Mouse (Mus musculus) olfactory bulb, adult 2 months (tissue): ENCODE results near the gene Cgref1. TPM values are rescaled to one million over a fixed set of nuclear protein-coding genes. Genes with fewer than 3 reads are reported as not detected.

Source experiments
- H3K27ac ChIP-seq: fragments of 200-500 bp; 2 replicates; pipeline ENCODE4 v1.5.1; 2012; ENCODE audit warnings: low read depth, low read length; ENCODE audit not compliant: insufficient read depth
- H3K4me1 ChIP-seq: fragments of 200-500 bp; 2 replicates; pipeline ENCODE4 v1.6.1; 2012; ENCODE audit warnings: low read length; ENCODE audit not compliant: control insufficient read depth, insufficient read depth
- H3K4me3 ChIP-seq: fragments of 200-500 bp; 2 replicates; pipeline ENCODE4 v1.5.1; 2012; ENCODE audit warnings: mild to moderate bottlenecking, low read depth, low read length, moderate library complexity; ENCODE audit not compliant: insufficient read depth
- CTCF ChIP-seq: fragments of 200-500 bp; IDR thresholded peaks from 2 replicates; pipeline ENCODE4 v1.5.1; 2012; ENCODE audit warnings: low read depth, mild to moderate bottlenecking, low read length, moderate library complexity; ENCODE audit not compliant: insufficient read depth
- POLR2A ChIP-seq: fragments of 200-500 bp; IDR thresholded peaks from 2 replicates; pipeline ENCODE4 v1.6.1; 2012; ENCODE audit warnings: mild to moderate bottlenecking, low read depth, low read length, moderate library complexity; ENCODE audit not compliant: insufficient read depth
- WGBS: fragments of 180-500 bp; shearing (Covaris S2); methylation state at CpG from one replicate; pipeline ENCODE4 v1.1.7; 2018; 5-methylcytosine and 5-hydroxymethylcytosine counted together
- polyA plus RNA-seq: library from polyadenylated mRNA; stranded (reverse); fragments of >200 nt; gene quantifications from 2 replicates; pipeline ENCODE4 v1.2.4, GENCODE M21; 2012; ENCODE audit warnings: low replicate concordance; ENCODE audit not compliant: missing spikeins, insufficient read depth, insufficient read length

Cgref1 gene
- polyA plus RNA-seq, 1 experiment, result not detected

DNA sequence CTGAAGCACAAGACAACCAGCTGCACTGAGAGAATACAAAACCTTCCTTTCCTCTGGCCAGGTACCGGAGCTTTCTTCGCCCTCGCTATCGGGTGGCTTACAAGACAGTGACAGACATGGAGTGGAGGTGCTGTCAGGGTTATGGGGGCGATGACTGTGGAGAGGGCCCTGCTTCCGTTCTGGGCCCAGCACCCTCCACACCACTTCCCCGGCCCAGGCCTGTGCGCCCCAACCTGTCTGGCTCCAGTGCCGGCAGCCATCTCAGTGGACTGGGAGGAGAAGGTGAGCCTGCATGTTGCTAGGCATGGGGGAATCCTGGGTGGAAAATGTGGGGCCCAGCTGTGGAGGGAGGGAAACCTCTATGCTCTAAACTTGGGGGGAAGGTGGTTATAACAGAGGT lies 29.9 kb downstream of the Cgref1 start:
- TF ChIP-seq CTCF, result no peak
- TF ChIP-seq POLR2A, result no peak
- 70% methylated on average over 9 of the region's 9 CpGs for WGBS
- Histone ChIP-seq H3K4me3 (no peak overlapping the region), H3K4me1 (peaks cover 17% of the 10 kb centered on the region), H3K27ac (0 out of 2 replicates have a peak overlapping the region, but pooled peaks have one; percentile 6)

DNA sequence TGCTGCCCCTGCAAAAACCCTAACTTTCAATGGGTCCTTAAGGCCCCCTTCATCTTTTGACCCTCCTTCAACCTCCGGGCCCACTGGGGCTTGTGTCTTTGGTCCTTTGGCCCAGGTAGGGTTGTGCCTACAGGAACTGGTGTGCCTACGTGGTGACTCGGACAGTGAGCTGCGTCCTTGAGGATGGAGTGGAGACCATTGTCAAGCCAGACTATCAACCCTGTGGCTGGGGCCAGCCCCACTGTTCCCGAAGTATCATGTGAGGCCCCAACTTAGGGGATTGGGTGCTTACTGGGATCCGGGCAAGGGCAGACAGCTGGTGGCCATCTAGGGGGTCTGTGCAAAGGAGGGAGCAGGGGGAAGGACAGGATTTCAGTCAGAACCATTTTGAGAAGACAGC lies 30.5 kb downstream of the Cgref1 start:
- H3K27ac ChIP-seq, result no peak overlapping the region
- TF ChIP-seq CTCF (no peak), POLR2A (no peak)
- H3K4me3 ChIP-seq, result no peak overlapping the region
- H3K4me1 ChIP-seq, result peaks cover 15% of the 10 kb centered on the region
- 85% methylated on average over 6 of the region's 6 CpGs for WGBS

DNA sequence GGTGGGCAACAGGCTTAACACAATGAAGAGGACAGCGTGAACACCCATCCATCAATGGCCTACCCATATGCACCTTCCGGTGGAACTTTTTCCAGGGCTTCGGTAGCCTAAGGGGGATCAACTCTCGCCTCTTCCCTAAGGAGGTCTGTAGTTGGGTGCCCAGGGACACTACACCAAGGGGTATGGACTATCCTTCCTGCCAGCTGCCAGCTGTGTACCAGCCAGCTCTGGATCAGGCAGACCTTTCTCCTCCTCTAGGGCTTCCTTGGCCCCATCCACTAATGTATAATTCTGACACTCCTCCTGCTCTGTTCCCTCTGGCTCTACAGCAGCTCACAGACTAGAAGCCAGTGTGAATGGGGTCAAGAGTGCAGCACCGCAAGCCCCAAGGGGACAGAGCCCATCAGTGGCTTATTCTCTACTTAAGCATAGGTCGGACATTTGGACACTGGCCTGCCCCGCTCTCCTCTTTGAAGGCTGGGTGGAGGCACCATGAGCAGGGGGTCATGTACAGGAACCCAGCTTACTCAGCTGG lies 31.2 kb downstream of the Cgref1 start:
- TF ChIP-seq CTCF, result no peak
- no peak for TF ChIP-seq POLR2A
- H3K27ac ChIP-seq, result no peak overlapping the region
- peaks cover 15% of the 10 kb centered on the region for H3K4me1 ChIP-seq
- WGBS, result 89% methylated on average over 7 of the region's 7 CpGs
- no peak overlapping the region for H3K4me3 ChIP-seq

DNA sequence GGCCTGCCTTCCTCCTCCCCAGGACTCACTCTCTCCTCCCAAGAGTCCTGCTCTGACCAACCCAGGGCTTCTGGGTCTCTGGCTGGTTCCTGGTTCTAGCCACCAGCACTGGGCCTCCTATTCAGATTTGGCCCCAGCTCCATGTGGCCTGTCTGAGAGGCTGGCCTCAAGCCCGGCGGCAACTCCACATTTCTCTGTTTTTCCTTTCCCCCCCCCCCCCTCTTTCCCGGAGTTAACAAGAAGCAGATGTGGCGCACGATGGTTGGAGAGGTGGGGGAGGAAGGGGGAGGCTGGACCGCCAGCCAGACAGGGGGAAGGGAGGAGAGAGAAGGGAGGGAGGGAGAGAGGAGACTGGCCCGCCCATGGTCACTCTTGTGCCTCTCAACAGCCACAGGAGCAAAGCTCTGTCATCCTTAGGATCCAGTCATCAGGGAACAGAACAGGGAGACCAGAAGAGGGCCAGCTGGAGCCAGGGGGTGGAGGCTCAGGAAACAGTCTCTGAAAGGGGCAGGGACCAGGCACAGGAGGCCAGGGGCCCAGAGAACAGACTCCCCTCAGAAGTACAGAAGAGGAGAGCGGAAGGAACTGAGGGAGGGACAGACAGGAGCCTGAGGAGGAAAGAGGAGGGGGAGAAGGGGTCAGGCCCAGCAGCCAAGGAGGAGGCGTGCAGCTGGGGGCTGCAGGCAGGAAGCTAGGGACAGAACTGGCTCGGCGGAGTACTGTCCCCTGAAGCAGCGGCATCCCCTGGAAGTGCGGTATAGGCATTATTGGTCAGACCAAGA lies 32.1 kb downstream of the Cgref1 start, which contains the start of gene Emilin1:
TSS of gene Emilin1 (plus strand) at position 343 of the 782 bp plus-strand sequence.
- TF ChIP-seq CTCF (no peak), POLR2A (no peak)
- 0 out of 2 replicates have a peak within 1 kb of the TSS, but pooled peaks have one; percentile 3 for H3K4me3 ChIP-seq
- 38% methylated on average over 13 of the region's 13 CpGs for WGBS
- peaks cover 18% of the 10 kb centered on the region for H3K4me1 ChIP-seq
- H3K27ac ChIP-seq, result no peak within 1 kb of the TSS

DNA sequence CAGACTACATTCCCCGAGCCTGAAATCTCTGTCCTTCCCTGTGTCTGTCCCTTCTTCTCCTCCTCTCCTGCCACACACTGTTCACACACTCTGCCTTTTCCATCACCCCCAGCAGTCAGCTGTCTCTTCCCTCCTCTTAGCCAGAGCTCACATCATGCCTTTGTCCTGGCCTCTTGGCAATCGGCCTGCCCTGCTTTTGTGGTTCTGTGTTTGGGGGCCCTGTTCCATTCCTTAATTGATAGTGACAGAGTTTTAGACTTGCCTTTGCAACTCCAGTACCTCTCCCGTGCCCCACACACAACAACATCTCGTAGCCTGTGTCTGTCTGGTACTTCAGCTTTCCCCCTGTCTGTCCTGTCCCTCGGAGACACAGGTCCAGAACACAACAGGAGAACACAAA lies 33.2 kb downstream of the Cgref1 start:
- Histone ChIP-seq H3K27ac (no peak overlapping the region), H3K4me3 (no peak overlapping the region), H3K4me1 (peaks cover 22% of the 10 kb centered on the region)
- 46% methylated on average over 5 of the region's 5 CpGs for WGBS
- TF ChIP-seq POLR2A, result no peak
- TF ChIP-seq CTCF, result no peak

DNA sequence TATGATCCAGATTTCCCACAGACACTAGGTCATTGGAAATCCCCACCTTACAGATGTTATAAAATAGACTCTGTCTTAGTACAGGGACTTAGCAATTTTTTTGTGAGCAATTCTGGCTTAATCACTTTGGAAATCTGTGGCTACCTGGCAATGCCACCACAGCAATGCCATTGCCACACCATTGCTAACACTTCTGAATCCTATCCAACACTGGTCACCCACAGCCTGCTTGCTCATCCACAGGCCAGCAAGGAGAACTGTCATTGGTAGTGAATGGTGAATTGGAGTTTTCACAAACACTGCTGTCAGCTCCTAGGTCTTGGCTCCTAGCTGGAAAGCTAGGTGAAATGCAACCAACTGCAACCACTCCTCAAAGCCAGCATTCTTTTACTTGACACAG lies 34.9 kb downstream of the Cgref1 start:
- TF ChIP-seq CTCF (no peak), POLR2A (no peak)
- Histone ChIP-seq H3K4me1 (peaks cover 18% of the 10 kb centered on the region), H3K4me3 (no peak overlapping the region), H3K27ac (no peak overlapping the region)

DNA sequence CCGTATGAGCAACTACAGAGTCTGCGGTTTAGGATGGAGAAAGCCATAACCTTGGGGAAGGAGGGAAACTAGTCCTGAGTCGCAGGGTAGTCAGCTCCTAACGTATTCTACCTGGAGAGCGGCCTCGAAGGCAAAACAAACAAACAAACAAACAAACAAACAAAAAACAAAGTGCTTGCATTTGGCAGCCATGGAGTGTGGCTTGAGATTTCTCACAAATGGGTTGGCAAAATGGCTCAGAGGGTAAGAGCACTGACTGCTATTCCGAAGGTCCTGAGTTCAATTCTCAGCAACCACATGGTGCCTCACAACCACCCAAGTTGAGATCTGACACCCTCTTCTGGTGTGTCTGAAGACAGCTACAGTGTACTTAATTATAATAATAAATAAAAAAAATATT lies 35.5 kb downstream of the Cgref1 start:
- 92% methylated on average over 7 of the region's 7 CpGs for WGBS
- no peak overlapping the region for H3K27ac ChIP-seq
- no peak overlapping the region for H3K4me3 ChIP-seq
- H3K4me1 ChIP-seq, result peaks cover 17% of the 10 kb centered on the region
- TF ChIP-seq CTCF, result no peak
- no peak for TF ChIP-seq POLR2A

DNA sequence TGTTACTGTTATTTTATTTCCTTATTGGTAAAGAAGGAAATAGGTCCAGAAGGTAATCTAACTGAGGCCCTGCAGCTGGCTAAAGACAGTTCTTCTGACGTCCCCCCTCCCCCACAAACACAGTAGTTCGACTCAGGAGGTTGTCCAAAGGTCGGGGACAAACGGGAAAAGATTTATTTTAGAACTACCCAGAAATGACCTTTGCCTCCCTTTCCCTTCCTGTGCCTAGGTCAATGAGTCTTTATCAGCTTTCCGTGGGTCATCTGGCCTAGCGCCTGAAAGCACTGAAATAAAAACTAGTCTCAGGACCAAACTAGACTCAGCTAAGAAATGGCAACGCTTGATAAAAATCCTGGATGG lies 36.1 kb downstream of the Cgref1 start:
- no peak overlapping the region for H3K4me3 ChIP-seq
- H3K4me1 ChIP-seq, result peaks cover 17% of the 10 kb centered on the region
- WGBS, result 76% methylated on average over 7 of the region's 7 CpGs
- TF ChIP-seq CTCF, result no peak
- no peak for TF ChIP-seq POLR2A
- no peak overlapping the region for H3K27ac ChIP-seq

DNA sequence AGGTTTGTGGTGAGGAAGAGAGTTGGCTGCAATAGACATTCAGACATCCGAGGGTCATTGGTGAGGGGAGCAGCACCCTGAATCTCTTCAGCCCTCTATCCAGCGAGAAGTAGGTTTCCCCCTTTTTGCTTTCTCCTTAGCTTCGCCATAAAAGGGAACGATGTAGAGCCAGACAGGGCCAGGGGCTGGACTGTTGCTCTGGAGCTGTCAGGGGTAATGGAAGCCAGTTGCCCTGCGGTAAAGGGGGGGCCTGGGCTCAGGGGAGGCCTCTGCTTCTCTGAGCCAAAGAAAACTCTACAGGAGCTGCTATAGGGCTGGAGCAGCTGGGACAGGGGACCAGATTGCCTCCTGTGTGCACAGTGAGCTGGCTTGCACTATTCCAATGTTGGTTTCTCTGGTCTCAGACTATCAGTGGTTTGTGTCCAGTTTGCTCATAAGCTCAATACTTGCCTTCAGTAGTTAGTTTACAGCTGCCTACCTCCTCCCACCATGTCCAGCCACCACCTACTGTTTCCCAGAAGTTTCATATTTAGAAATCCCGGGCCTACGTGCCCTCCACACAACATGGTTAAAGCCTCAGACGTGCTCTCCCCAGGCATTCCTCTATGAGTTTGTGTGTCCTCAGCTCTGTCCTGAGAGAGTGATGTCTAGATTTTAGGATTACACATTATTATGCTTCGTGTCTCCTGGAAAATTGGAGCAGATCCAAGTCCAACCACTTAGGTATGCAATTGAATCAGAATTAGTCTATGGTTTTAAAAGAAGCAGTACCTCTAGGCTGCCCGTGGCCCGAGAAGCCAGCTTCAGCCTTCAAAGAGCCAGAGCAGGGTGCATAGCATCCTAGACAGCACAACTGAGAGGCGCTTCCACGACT lies 36.7 kb downstream of the Cgref1 start:
- Histone ChIP-seq H3K4me3 (no peak overlapping the region; the same call in 1 of the 2 replicates), H3K4me1 (peaks cover 17% of the 10 kb centered on the region), H3K27ac (no peak overlapping the region)
- 54% methylated on average over 13 of the region's 13 CpGs for WGBS
- TF ChIP-seq CTCF, result no peak
- no peak for TF ChIP-seq POLR2A
